Comparison of ENCODE assay signal across 10 mouse cellular contexts in genomic region chr14:121426743-121427142, GRCm38 (mm10). TPM values are rescaled to one million over a fixed set of nuclear protein-coding genes. Genes with fewer than 3 reads are reported as not detected.
A peak's percentile ranks its signal among the peaks of the same experiment; 100 is the strongest.
DNase-seq lines count a peak whose midpoint lies in the region; TF ChIP-seq lines count a peak whose summit lies in the region.
"Had no signal": no experiment of that assay in that cellular context is flagged by ENCODE, and none has a peak within 500 bp of the region (broad histone marks: within the 10 kb centered on the region; RNA-seq: fewer than 3 reads in every experiment).

No protein-coding gene starts in this region.

- TF ChIP-seq POLR2A in cerebellum, adult 2 months (IDR thresholded peaks at IDR 0.05; ENCODE audit: borderline replicate concordance, insufficient read depth, low read length): no peak
- no peak for TF ChIP-seq POLR2A in spleen, adult 2 months (IDR thresholded peaks at IDR 0.05; ENCODE audit: low read depth, low read length)

- H3K36me3 ChIP-seq in spleen, adult 2 months (ENCODE audit: control insufficient read depth, insufficient read depth, low read length): no peaks in the 10 kb centered on the region
- H3K36me3 ChIP-seq: heart, embryonic 12.5 days; limb, embryonic 15.5 days had no signal

- peak; percentile 9 to 11 for DNase-seq in cerebellum, postnatal 10 days
- DNase-seq in cerebellum, adult 2 months: no peak
- DNase-seq in spleen, adult 2 months (ENCODE audit: low read depth in 1 of 2, low spot score in 2 of 2): peak in 1 of 2 experiments; percentile 32
- no peak for DNase-seq in spleen, postnatal 14 days (ENCODE audit: low spot score in 2 of 2)
- DNase-seq in lung, postnatal 10 days: peak; percentile 21
- DNase-seq in right cerebral cortex, postnatal 4 days: no peak
- no peak for DNase-seq in urinary bladder, postnatal 25 days (ENCODE audit: low spot score)
- no peak for DNase-seq in adrenal gland, adult 8-10 months

- no peak overlapping the region for H3K4me3 ChIP-seq in cerebellum, adult 2 months (replicated peaks; ENCODE audit: insufficient read depth, low read depth, low read length)
- H3K4me3 ChIP-seq in spleen, adult 2 months (ENCODE audit: extremely low read depth, insufficient read depth, insufficient read length): no peak overlapping the region
- H3K4me3 ChIP-seq: heart, embryonic 12.5 days; limb, embryonic 15.5 days had no signal

- H3K27me3 ChIP-seq in cerebellum, adult 2 months (ENCODE audit: control insufficient read depth, insufficient read depth, low read length): no peaks in the 10 kb centered on the region
- H3K27me3 ChIP-seq in spleen, adult 2 months (ENCODE audit: control insufficient read depth, insufficient read depth, low read length): no peaks in the 10 kb centered on the region
- H3K27me3 ChIP-seq: heart, embryonic 12.5 days; limb, embryonic 15.5 days had no signal

- no peak overlapping the region for H3K27ac ChIP-seq in cerebellum, adult 2 months (ENCODE audit: insufficient read depth, low read length)
- no peak overlapping the region for H3K27ac ChIP-seq in spleen, adult 2 months (ENCODE audit: insufficient read depth, low read length)
- H3K27ac ChIP-seq: limb, embryonic 15.5 days had no signal

- no peaks in the 10 kb centered on the region for H3K4me1 ChIP-seq in cerebellum, adult 2 months (ENCODE audit: control insufficient read depth, insufficient read depth, low read length)
- H3K4me1 ChIP-seq in spleen, adult 2 months (ENCODE audit: control insufficient read depth, insufficient read depth, insufficient read length): peaks cover 18% of the 10 kb centered on the region; the same call in 1 of the 2 replicates
- H3K4me1 ChIP-seq: limb, embryonic 15.5 days had no signal

- no peak for TF ChIP-seq CTCF in cerebellum, adult 2 months (IDR thresholded peaks at IDR 0.05; ENCODE audit: borderline replicate concordance, insufficient read depth, low read depth, low read length)
- TF ChIP-seq CTCF in spleen, adult 2 months (IDR thresholded peaks at IDR 0.05; ENCODE audit: extremely low read depth, insufficient read depth, insufficient read length, insufficient replicate concordance): peak; percentile 33; the same call in 1 of the 2 replicates

RNA-seq across cellular contexts. Expression of gene Stk24, which starts 46.9 kb away (rescaled TPM):
- 31.1 and 37.2 TPM in 2 replicates for polyA plus RNA-seq in cerebellum, adult 2 months (2012; rRNA removed)
- 32.6 and 37.8 TPM in 2 replicates for polyA plus RNA-seq in spleen, adult 2 months (2012; rRNA removed)
- 100 to 1,000 TPM; 100 to 130 (median 118) TPM for total RNA-seq in adrenal gland, adult 8-10 months (2022)

Comparison
In these comparisons a context has a peak if more than half of its experiments do, and no peak if none do; other contexts are left out.
1. DNase-seq: peak in cerebellum, postnatal 10 days (2 of 2) and lung, postnatal 10 days (single experiment); none in cerebellum, adult 2 months (0 of 2), spleen, postnatal 14 days (0 of 2), right cerebral cortex, postnatal 4 days (single experiment), urinary bladder, postnatal 25 days (single experiment) and adrenal gland, adult 8-10 months (single experiment).